Mouse (Mus musculus): ENCODE measurements around the gene 4930470P17Rik.

DNA sequence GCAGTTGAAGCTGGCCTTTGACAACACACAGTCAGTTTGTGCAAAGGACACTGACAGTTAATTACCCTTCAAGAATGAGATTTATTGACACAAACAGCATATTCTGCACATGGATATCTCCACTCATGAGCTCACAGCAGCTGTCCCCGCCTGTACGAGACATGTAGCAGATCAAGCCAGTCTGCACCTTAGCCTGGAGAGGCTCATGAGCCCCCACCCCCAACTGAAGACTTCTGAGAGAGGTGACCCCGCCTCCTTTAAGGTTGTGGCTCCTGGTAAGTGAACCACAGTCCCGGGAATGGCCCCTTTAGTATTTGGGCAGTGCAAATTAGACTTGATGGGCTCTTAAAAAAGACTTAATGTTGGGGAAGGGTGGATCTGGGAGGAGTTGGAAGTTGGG is 56.1 kb downstream of the 4930470P17Rik start:
- TF ChIP-seq POLR2A (IDR thresholded peaks at IDR 0.05; ENCODE audit: control insufficient read depth, extremely low read depth, insufficient read depth, low read length, poor library complexity): no peak
- no peak for TF ChIP-seq CTCF (IDR thresholded peaks at IDR 0.05; ENCODE audit: borderline replicate concordance, control insufficient read depth, extremely low read depth, insufficient read depth, low read length, poor library complexity)
